Mouse (Mus musculus): ENCODE data around the gene Lmtk3. TPM values are rescaled to one million over a fixed set of nuclear protein-coding genes. Genes with fewer than 3 reads are reported as not detected.

The Lmtk3 gene
- total RNA-seq (2023) = 0.82 TPM

GRCm38 (mm10) chr7:45783511-45784091 lies at the start of gene Lmtk3:
Lmtk3 (plus strand) TSS chr7:45783738.

GRCm38 (mm10) chr7:45784524-45785372 lies 1.2 kb downstream of the Lmtk3 start, which contains the start of gene Sult2b1:
Sult2b1 (minus strand) TSS chr7:45784669.

GRCm38 (mm10) chr7:45813787-45814779 lies 30.5 kb downstream of the Lmtk3 start, which contains the start of gene Cyth2:
Cyth2 (minus strand) TSS chr7:45814581.

GRCm38 (mm10) chr7:45824598-45824997 lies 41.1 kb downstream of the Lmtk3 start, which contains the start of gene Kcnj14:
Kcnj14 (minus strand) TSS chr7:45824782.

GRCm38 (mm10) chr7:45830427-45831127 lies 47.0 kb downstream of the Lmtk3 start, which contains the start of gene Grwd1:
Grwd1 (minus strand) TSS chr7:45830944.

Other genes starting within 250 kb of the Lmtk3 start
- not detected for gene Hsd17b14, start 228.8 kb upstream of the Lmtk3 start, total RNA-seq (2023)
- 65.6 TPM for gene Bcat2, start 213.6 kb upstream of the Lmtk3 start, total RNA-seq (2023)
- gene Fgf21, start 168.2 kb upstream of the Lmtk3 start, total RNA-seq (2023) = not detected
- not detected for gene Fut1, start 166.4 kb upstream of the Lmtk3 start, total RNA-seq (2023)
- not detected for gene Izumo1, start 161.9 kb upstream of the Lmtk3 start, total RNA-seq (2023)
- 0.73 TPM for gene Rasip1, start 156.2 kb upstream of the Lmtk3 start, total RNA-seq (2023)
- not detected for gene Mamstr, start 143.8 kb upstream of the Lmtk3 start, total RNA-seq (2023)
- gene Fut2, start 117.3 kb upstream of the Lmtk3 start, total RNA-seq (2023) = not detected
- gene Ntn5, start 99.7 kb upstream of the Lmtk3 start, total RNA-seq (2023) = not detected
- gene Sec1, start 89.3 kb upstream of the Lmtk3 start, total RNA-seq (2023) = not detected
- 8.1 TPM for gene Car11, start 83.9 kb upstream of the Lmtk3 start, total RNA-seq (2023)
- 29.5 TPM for gene Dbp, start 78.7 kb upstream of the Lmtk3 start, total RNA-seq (2023)
- 2,694 TPM for gene Rpl18, start 68.3 kb upstream of the Lmtk3 start, total RNA-seq (2023)
- 21.3 TPM for gene Sphk2, start 65.7 kb upstream of the Lmtk3 start, total RNA-seq (2023)
- gene Fam83e, start 62.5 kb upstream of the Lmtk3 start, total RNA-seq (2023) = 1.5 TPM
- gene Spaca4, start 57.9 kb upstream of the Lmtk3 start, total RNA-seq (2023) = not detected
- gene Sult2b1, start 931 bp downstream of the Lmtk3 start, total RNA-seq (2023) = 5.2 TPM
- 137 TPM for gene Cyth2, start 30.8 kb downstream of the Lmtk3 start, total RNA-seq (2023)
- gene Kcnj14, start 41.0 kb downstream of the Lmtk3 start, total RNA-seq (2023) = 1.5 TPM
- gene Grwd1, start 47.2 kb downstream of the Lmtk3 start, total RNA-seq (2023) = 29.9 TPM
- 38.2 TPM for gene Kdelr1, start 89.0 kb downstream of the Lmtk3 start, total RNA-seq (2023)
- 0.76 TPM for gene Grin2d, start 94.6 kb downstream of the Lmtk3 start, total RNA-seq (2023)
- gene Syngr4, start 113.0 kb downstream of the Lmtk3 start, total RNA-seq (2023) = not detected
- 9.1 TPM for gene Tmem143, start 113.2 kb downstream of the Lmtk3 start, total RNA-seq (2023)
- 269 TPM for gene Emp3, start 137.7 kb downstream of the Lmtk3 start, total RNA-seq (2023)
- 2.6 TPM for gene Ccdc114, start 140.3 kb downstream of the Lmtk3 start, total RNA-seq (2023)
- gene Abcc6, start 246.6 kb downstream of the Lmtk3 start, total RNA-seq (2023) = not detected
- gene Nomo1, start 250.0 kb downstream of the Lmtk3 start, total RNA-seq (2023) = 43.4 TPM

All from CD4-positive naive resting alpha-beta T cell, adult 76 days (primary cell).